Mouse (Mus musculus): ENCODE results near the gene Nod1.

Gene Nod1

DNA sequence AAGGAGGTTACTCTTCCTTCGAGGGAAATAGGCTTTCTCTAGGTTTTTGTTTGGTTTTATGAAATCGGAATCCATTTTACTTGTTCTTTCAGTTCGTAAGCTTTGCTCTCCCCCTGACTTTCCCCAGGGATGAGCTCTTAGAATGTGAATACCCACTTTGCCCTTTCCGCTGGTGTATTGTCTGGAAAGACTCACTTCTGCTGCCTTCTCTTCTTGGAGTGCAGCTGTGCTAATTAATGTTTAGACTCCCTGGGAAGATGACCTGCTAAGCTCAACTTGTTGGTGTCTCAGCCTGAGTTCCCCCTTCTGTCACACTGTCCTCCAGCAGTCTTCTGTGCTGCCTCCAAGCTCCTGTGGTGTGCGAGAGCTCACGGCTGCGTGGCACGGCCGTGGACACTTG, 82.2 kb downstream of the Nod1 start:
- in situ Hi-C loops (cut with MboI, MseI) = no loop called here

DNA sequence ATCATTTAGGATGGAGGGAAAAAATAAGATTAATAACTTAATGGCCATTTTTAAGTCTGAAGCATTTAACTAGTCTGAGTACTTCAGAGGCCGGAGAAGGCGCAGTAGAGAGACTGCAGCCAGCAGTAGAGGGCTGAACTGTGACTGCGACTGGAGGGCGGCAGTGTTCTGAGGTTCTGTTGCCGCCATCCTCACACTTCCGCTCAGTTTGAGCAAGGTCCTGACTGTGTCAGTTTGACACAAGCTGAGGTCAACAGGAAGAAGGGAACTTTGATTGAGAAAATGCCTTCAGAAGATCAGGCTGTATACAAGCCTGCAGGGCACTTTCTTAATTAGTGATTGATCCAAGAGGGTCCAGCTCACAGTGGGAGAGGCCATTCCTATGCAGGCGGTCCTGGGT, 86.2 kb downstream of the Nod1 start:
- in situ Hi-C loops (cut with MboI, MseI) = no loop called here

DNA sequence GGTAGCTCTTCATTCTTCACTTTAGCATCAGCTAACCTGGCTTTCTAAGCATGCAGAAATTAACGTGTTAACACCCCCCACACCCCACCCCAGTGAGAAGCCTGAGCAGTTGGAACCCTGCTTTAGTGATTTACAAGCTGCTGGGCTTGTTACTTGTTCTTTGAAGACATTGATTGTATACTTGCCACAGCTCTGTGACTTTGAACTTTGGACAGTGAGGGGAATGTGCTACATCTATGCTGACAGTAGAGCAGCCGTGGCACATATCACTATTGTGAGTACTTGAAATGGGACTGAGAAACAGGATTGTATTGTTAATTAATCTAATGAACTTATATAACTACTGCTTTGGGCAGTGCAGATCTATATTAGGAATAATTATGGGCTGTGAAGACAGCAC, 89.0 kb downstream of the Nod1 start:
- in situ Hi-C loops (cut with MboI, MseI) = no loop called here

DNA sequence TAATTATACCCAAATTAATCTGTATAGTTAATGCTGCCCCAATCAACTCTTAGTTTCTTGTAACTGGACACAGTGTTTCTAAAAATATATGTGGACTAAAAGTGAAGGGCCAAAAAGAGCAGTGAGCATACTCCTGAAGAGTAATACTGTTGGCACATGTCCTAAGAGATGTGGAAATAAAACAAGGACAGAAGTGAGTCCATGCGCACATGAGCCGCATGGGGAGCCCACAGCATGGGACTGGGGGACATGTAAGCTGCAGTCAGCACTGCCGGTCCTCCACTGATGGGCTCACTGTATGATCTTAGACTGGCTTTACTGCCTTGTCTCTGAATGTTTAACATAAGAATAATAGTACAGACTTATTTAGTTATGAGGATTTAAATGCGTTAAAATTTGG, 92.3 kb downstream of the Nod1 start:
- in situ Hi-C loops (cut with MboI, MseI) = no loop called here

DNA sequence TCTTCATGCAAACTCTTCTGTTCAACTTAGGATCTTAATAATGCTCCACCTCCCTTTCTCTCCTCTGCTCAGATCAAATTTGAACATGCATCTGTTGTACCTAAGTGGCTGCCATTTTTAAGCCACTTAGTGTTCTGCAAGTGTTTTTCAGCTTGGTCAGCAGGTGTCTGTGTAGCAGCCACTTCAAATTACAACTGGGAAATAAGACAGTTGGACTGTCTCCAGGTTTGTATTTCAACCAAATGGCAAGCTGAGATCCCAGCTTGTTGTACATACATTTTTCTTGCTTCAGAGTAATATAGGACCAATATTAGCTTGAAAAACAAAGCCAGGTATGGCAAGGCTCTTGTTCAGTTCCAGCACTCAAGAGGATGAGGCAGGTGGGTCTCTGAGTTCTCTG, 93.9 kb downstream of the Nod1 start:
- in situ Hi-C loops (cut with MboI, MseI) = no loop called here

DNA sequence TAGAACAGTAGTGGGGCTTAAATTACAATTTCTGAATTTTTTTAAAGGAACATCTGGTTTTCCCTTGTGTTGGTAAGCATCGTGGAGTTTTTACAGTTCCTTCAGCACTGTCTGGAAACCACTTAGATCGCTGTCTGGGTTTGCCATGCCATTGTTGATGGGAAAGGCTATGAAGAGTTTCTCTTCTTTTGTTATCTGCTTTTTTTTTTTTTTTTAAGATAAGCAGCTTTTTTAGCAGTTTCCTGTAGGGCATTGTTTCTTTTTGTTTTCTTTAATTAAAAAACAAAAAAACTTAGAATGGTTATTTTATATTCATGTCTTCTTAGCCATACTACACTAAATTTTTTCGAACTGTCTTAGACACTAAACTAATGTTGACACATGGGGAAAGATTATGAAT, 94.8 kb downstream of the Nod1 start:
- in situ Hi-C loops (cut with MboI, MseI) = no loop called here

DNA sequence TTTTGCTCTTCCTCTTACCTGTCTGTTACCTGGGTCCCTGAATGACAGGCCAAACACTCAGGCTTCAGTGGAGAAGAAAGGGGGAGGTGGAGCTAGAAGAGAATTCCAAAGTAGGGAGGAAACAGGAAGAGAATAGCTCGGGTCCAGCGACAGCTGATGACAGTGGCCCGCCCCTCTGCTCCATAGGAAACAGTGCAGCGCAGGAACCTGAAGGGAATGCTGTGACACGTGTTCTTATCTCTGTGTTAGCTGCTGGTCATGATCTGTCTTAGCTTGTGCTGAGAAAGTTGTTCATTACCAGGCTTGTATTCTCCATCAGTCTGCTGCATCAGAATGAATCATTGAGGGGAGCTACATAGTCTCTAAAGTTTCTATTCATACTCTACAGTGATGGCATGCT, 95.6 kb downstream of the Nod1 start:
- in situ Hi-C loops (cut with MboI, MseI) = no loop called here
